Mouse (Mus musculus): ENCODE measurements at regions not wholly inside any gene's neighbourhood (a gene's known extent, or its start where the extent isn't known, plus 50 kb on each side); places are given as distances from the start of the nearest gene placed in this dataset.
A peak's percentile ranks its signal among the peaks of the same experiment; 100 is the strongest.

- DNase-seq (ENCODE audit: low spot score in 2 of 2), result no peak
Measured at GRCm38 (mm10) chr12:16139152-16139551, 322.4 kb upstream of the Trib2 start.

- DNase-seq (ENCODE audit: low spot score in 2 of 2), result no peak
Measured at GRCm38 (mm10) chr12:16137801-16138200, 321.1 kb upstream of the Trib2 start.

- DNase-seq (ENCODE audit: low spot score in 2 of 2), result no peak
Measured at GRCm38 (mm10) chr12:16136214-16136671, 319.5 kb upstream of the Trib2 start.

DNA sequence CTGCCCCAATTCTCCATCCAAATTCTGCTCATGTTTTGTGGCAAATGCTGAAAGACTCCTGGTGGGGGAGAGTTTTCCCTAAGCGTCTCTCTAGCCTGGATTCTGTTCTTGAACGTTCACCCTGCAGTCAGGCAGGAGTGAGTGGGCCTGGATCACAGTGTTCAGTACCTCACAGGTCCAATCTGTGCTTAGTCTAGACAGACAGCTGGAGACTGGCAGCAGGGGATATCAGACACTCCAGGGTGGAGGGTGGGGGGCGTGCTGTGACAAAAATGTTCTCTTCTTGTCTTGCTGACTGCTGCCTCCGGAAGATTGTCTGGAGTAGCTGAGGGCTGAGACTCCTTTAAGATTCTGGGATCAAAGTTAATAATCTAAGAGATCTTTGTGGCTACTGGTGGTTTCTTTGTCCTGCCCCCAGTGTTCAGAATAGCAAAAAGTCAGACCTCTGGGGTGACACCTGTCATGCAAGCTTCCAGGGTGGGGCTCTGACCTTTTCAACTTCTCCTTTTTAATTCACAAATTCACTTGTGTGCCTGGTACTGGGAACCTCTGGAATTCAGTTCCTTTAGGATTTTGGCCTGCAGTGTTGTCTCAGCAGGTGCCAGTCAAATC is 319.0 kb upstream of the Trib2 start:
- DNase-seq (ENCODE audit: low spot score in 2 of 2), result peak; percentile 60 to 75

DNA sequence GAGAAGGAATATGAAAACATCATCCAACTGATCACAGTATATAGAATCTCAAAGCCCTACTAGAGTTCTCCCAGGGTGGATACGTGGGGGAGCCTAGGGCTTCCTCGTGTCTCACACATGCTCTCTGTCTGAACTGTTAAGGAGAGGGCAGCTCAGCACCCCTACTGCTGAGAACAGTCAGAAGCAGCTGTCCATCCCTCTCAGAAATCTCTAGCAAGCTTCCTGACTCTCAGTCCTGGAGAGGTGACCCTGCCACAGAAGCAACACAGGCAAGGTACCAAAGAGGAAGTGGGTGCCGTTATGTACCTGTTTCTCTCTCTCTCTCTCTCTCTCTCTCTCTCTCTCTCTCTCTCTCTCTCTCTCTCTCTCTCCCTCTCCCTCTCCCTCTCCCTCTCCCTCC is 317.7 kb upstream of the Trib2 start:
- no peak for DNase-seq (ENCODE audit: low spot score in 2 of 2)

DNA sequence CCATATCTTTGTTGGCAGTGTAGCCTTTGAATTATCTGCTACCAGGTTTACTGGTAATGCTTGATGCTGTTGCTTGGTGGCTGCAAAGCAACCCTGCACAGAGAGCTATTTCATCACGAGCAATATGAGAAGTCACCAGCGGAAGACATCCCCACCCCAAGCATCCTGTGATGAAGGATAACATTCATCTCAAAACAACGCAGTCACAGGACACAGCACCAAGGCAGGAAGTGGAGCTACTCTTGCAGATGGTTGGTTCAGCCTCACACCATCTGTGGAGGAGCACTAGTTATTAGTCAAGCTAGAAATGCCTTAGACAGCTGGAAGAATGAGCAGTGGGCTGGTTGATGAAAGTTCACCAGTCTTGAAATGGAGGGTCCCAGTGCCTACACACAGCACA is 316.5 kb upstream of the Trib2 start:
- no peak for DNase-seq (ENCODE audit: low spot score in 2 of 2)

DNA sequence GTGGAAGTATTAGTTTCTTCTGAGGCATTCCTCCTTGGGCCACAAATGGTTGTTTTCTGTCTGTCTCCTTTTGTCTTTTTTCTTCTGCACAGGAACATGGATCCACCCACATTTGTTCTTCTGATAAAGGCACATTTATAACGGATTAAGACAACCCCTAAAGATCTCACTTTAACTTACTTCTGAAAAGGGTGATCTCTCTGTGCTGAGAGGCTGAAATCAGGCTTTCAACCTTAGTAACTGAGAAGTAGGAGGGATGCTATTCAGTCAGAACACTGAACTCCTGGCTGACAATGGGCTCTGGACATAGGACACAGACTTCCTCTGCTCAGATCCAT is 315.0 kb upstream of the Trib2 start:
- no peak for DNase-seq (ENCODE audit: low spot score in 2 of 2)

DNA sequence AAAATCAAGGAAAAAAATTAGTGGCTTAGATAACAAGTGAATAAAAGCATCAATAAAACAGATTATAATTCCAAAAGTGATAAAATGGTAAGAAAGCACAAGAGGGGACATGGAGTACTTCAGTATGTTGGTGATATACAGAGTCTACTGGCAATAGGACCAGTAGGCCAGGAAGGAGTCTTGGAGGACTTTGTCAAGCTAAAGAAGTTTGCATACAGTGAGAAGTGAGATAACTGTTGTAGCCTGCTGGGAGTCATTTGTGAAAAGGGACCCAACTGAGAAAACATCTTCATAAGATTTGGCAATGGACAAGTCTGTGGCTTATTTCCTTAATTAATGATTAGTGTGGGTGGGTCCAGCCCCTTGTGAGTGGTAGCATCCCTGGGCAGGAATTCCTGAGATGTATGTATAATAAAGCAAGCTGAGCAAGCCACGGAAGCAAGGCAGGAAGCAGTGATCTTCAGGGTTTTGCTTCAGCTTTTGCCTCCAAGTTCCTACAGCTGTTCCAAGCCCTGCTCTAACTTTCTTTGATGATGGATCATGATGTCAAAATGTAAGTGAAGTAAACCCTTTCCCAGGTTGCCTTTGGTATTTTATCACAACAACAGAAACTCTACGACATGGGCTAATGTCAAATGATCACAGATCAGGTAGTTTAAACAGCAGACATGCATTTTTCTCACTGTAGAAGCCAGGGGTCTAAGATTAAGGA is 314.5 kb upstream of the Trib2 start:
- no peak for DNase-seq (ENCODE audit: low spot score in 2 of 2)

- DNase-seq (ENCODE audit: low spot score in 2 of 2), result no peak
Measured at GRCm38 (mm10) chr12:16130605-16131004, 313.9 kb upstream of the Trib2 start.

GRCm38 (mm10) chr12:16129923-16130322 is 313.2 kb upstream of the Trib2 start:
- DNase-seq (ENCODE audit: low spot score in 2 of 2), result no peak

GRCm38 (mm10) chr12:16129243-16129642 is 312.5 kb upstream of the Trib2 start:
- DNase-seq (ENCODE audit: low spot score in 2 of 2), result no peak

- DNase-seq (ENCODE audit: low spot score in 2 of 2), result no peak
Measured at GRCm38 (mm10) chr12:16124906-16125305, 308.2 kb upstream of the Trib2 start.

DNA sequence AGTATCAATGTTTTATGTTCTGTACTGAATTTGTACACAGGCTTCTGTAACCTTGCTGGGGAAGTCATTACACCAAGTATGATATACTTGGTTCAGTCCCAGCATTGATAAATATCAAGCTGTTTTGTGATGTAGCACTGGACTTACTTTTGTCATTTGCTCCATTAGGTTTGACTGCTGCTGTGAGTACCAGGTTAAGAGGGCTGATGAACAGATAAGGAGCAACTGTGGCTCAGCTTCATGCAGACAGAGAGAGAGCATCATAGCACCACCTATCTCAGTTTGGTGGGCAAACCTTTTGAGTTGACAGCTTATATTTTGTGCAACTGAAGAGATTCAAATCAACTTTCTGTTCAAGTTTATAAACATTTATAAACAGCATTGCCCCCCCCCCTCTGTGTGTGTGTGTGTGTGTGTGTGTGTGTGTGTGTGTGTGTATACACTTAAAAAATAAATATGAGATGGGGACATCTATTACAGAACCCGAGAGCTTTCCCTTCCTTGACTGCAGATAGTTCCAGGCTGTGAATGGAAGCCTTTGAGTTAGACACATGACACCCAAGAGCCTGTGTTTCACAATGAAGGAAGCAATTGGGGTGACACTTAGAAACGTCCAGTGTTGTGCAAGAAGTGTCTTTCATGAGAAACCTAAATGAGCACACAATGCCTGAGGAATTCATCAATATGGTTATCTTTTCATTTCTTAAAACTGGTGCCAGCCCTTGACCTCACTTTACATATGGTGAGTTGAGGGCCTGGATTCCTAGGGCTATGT is 305.8 kb upstream of the Trib2 start:
- no peak for DNase-seq (ENCODE audit: low spot score in 2 of 2)

DNA sequence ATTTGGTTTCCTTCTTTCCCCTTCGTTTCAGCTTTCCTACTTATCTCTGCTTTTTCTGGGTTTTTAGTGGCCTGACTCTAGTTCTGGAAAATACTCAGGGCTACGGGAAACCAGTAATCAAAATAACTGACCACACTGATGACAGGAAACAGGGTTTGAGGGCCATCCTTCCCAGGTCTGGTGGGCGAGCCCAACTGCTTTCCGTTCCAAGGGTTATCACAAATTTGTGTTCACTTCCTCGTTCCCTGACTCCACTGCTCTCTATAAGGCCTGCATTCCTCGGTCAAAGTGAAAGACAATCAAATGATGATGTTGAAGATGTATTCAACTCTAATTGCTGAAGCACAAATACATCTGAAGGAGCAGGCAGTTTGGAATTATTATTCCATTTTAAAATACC is 305.1 kb upstream of the Trib2 start:
- no peak for DNase-seq (ENCODE audit: low spot score in 2 of 2)

DNA sequence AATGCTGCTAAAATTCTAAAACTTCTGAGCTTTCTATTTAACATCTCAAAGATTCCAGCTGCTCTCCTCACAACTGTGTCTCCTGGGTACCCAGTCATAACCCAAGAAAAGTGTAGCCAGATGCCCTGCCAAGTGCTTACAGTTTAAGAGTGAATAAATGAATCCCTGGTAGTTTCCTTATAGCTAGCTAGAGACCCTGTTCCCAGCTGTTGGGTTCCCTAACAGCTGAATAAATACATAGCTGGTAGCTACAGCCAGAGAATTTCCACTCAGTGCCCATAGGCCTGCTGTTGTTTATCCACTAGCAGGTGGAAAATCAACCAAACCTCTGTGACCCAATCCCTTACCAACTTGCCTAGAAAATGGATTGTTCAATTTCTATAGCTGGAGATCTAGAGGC is 302.0 kb upstream of the Trib2 start:
- DNase-seq (ENCODE audit: low spot score in 2 of 2), result no peak

DNA sequence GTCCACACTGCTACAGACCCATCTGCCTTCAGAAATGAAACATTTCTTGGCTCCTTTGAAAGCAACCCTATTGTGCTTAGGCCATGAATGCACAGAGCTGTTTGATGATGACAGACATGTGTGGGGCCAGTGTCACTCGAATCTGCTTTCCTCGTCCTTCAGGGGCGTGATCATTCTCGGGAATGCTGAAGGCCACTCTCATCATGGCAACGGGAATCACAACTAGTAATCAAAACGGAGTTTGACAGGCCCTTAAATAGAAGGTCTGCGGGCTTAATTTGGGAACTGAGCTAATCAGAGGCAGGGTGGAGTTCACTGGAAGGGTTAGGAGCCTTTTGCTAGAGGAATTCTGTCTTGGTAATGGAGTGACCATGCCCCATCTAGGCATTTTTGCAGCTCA is 290.2 kb upstream of the Trib2 start:
- no peak for DNase-seq (ENCODE audit: low spot score in 2 of 2)

GRCm38 (mm10) chr12:16098840-16099239 is 282.1 kb upstream of the Trib2 start:
- DNase-seq (ENCODE audit: low spot score in 2 of 2), result no peak

DNA sequence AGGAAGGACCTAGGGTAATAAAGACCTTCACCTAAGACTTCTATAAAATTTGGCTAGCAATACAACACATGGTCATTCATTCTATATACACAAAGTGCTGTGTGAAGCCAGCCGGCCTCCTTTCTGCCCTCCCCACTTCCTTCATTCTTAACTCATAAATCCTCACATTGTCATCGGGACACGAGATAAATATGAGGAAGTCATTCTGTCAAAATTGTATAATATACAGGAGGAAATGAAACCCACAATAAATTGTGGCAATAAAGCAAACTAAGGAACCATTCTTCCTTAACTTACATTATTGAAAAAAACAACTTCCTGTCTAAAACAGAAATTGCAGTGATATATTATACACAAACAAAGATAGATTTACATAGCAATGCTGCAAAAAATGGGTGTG is 275.9 kb upstream of the Trib2 start:
- DNase-seq (ENCODE audit: low spot score in 2 of 2), result no peak

GRCm38 (mm10) chr12:16091336-16091735 is 274.6 kb upstream of the Trib2 start:
- DNase-seq (ENCODE audit: low spot score in 2 of 2), result no peak

DNA sequence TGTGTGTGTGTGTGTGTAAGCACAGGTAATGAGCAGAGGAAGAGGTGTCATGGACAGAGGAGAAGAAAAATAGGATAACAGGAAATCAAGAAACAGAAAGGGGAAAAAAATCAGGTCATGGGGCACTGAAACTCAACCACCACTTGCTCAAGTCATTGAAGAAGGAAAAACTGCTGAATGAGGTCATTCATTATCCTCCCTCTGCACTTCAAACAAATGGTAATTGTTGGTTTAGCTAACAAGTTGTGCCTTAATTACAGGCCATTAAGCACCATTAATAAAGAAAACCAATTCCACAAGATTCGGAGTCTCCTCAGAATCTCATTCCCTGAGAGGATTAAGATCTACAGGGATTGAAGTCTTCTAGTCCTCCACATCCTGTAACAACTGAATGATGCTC is 266.5 kb upstream of the Trib2 start:
- no peak for DNase-seq (ENCODE audit: low spot score in 2 of 2)

- DNase-seq (ENCODE audit: low spot score in 2 of 2), result no peak
Measured at GRCm38 (mm10) chr12:16077215-16077614, 260.5 kb upstream of the Trib2 start.

- DNase-seq (ENCODE audit: low spot score in 2 of 2), result no peak
Measured at GRCm38 (mm10) chr12:16075962-16076361, 259.2 kb upstream of the Trib2 start.

- peak; percentile 23 to 24 for DNase-seq (ENCODE audit: low spot score in 2 of 2)
Measured at GRCm38 (mm10) chr12:16068940-16069339, 252.2 kb upstream of the Trib2 start.

Data from frontal cortex, postnatal 36 days (tissue).